Mouse (Mus musculus) ES-E14 (cell line): Measurements from ENCODE around the gene Saa2. TPM values are rescaled to one million over a fixed set of nuclear protein-coding genes. Genes with fewer than 3 reads are reported as not detected.
A peak's percentile ranks its signal among the peaks of the same experiment; 100 is the strongest.

ENCODE experiments used
- DNase-seq: peaks from one replicate; pipeline ENCODE4 v3.0.0-alpha.2; 2013; ENCODE audit warnings: low read depth, low spot score
- H3K27ac ChIP-seq: 2 replicates; pipeline ENCODE4 v1.5.1; 2012; ENCODE audit warnings: low read depth, mild to moderate bottlenecking, low read length, moderate library complexity, mixed read lengths; ENCODE audit not compliant: poor library complexity, insufficient read depth, severe bottlenecking
- H3K36me3 ChIP-seq: 2 replicates; pipeline ENCODE4 v1.6.1; 2012; ENCODE audit warnings: mild to moderate bottlenecking, low read length, moderate library complexity, mixed read lengths; ENCODE audit not compliant: control insufficient read depth, poor library complexity, insufficient read depth, severe bottlenecking
- H3K4me1 ChIP-seq, 2 experiments: fragments of 150-350 bp in 1 of 2; sonication (generic) in 1 of 2; 2 replicates each; pipeline ENCODE4 v1.6.1; 2012; ENCODE audit warnings: low read length in 2 of 2, mild to moderate bottlenecking in 1 of 2, mixed read lengths in 1 of 2; ENCODE audit not compliant: control insufficient read depth in 2 of 2, insufficient read depth in 2 of 2, poor library complexity in 1 of 2
- H3K4me3 ChIP-seq, 2 experiments: fragments of 150-350 bp in 1 of 2; sonication (generic) in 1 of 2; 2 replicates each; pipeline ENCODE4 v1.5.1; 2012; ENCODE audit warnings: low read length in 2 of 2, low read depth in 1 of 2, mild to moderate bottlenecking in 1 of 2, mixed read lengths in 1 of 2; ENCODE audit not compliant: insufficient read depth in 1 of 2, poor library complexity in 1 of 2, severe bottlenecking in 1 of 2
- H3K9ac ChIP-seq: 2 replicates; pipeline ENCODE4 v1.6.1; 2012; ENCODE audit warnings: low read depth, mild to moderate bottlenecking, low read length, mixed read lengths; ENCODE audit not compliant: poor library complexity, insufficient read depth, severe bottlenecking
- H3K9me3 ChIP-seq: fragments of 150-350 bp; sonication (generic); 2 replicates; pipeline ENCODE4 v1.6.1; 2012; ENCODE audit warnings: low read depth, mild to moderate bottlenecking, low read length; ENCODE audit not compliant: control insufficient read depth, insufficient read depth
- CHD2 ChIP-seq: IDR thresholded peaks from 2 replicates; pipeline ENCODE4 v1.6.1; 2014; ENCODE audit warnings: mild to moderate bottlenecking, low read depth, low read length, inconsistent platforms
- HCFC1 ChIP-seq: IDR thresholded peaks from 2 replicates; pipeline ENCODE4 v1.6.1; 2012; ENCODE audit warnings: low read length, inconsistent platforms, borderline replicate concordance; ENCODE audit not compliant: insufficient read depth
- MAFK ChIP-seq: IDR thresholded peaks from 2 replicates; pipeline ENCODE4 v1.6.1; 2014; ENCODE audit warnings: mild to moderate bottlenecking, low read depth, low read length, inconsistent platforms; ENCODE audit not compliant: insufficient read depth
- ZC3H11A ChIP-seq: IDR thresholded peaks from 2 replicates; pipeline ENCODE4 v1.6.1; 2012; ENCODE audit warnings: low read depth, mild to moderate bottlenecking, inconsistent platforms, low read length, borderline replicate concordance
- ZNF384 ChIP-seq: IDR thresholded peaks from 2 replicates; pipeline ENCODE4 v1.6.1; 2012; ENCODE audit warnings: low read depth, low read length, inconsistent platforms
- in situ Hi-C, 2 experiments: fragments of 600-800 bp; cut with MboI; formaldehyde crosslinking; loops; one replicate each; pipeline ENCODE4 v1.15.1; 2025; ENCODE audit warnings: low sequenced_read_pairs in 2 of 2, inconsistent platforms in 1 of 2; ENCODE audit not compliant: unreplicated experiment in 2 of 2
- total RNA-seq: library from RNA; depleted of rRNA; stranded (reverse); fragments of 300-350 nt; gene quantifications from 2 replicates; pipeline ENCODE4 v1.2.3, GENCODE M21; 2012; rRNA removed

The Saa2 gene
- total RNA-seq, 1 experiment: not detected

GRCm38 (mm10) chr7:46793871-46794270 is 42.3 kb downstream of the Saa2 start:
- no peaks in the 10 kb centered on the region for H3K9me3 ChIP-seq
- no peak overlapping the region for H3K4me3 ChIP-seq
- TF ChIP-seq ZNF384 (no peak), CHD2 (no peak), MAFK (no peak)
- no peak overlapping the region for H3K27ac ChIP-seq
- peaks cover 0 to 3% of the 10 kb centered on the region in 2 experiments; a peak in 1 of 4 replicates for H3K4me1 ChIP-seq
- in situ Hi-C loops: no loop called here
- no peak for DNase-seq
- no peaks in the 10 kb centered on the region for H3K36me3 ChIP-seq
- no peak overlapping the region for H3K9ac ChIP-seq

- Histone ChIP-seq H3K9me3 (no peaks in the 10 kb centered on the region), H3K4me3 (peak within 1 kb of the TSS; percentile 75 to 94), H3K36me3 (no peaks in the 10 kb centered on the region), H3K27ac (peak within 1 kb of the TSS; percentile 88), H3K4me1 (peaks cover 0 to 3% of the 10 kb centered on the region in 2 experiments; a peak in 2 of 4 replicates), H3K9ac (peak within 1 kb of the TSS; percentile 93)
- peak; percentile 98 for DNase-seq
- in situ Hi-C loops: no loop called here
- TF ChIP-seq ZNF384: no peak
- 0 out of 2 replicates have a peak, but pooled peaks have one; percentile 43 for TF ChIP-seq CHD2
- TF ChIP-seq HCFC1: peak; percentile 61; the same call in 1 of the 2 replicates
- TF ChIP-seq MAFK: no peak
- TF ChIP-seq ZC3H11A: no peak
These were observed 44.0 kb downstream of the Saa2 start, which contains the start of the genes Hps5 and Gtf2h1 for GRCm38 (mm10) chr7:46795287-46796205. Hps5 (minus strand) TSS chr7:46796064. Gtf2h1 (plus strand) TSS chr7:46796103.

DNA sequence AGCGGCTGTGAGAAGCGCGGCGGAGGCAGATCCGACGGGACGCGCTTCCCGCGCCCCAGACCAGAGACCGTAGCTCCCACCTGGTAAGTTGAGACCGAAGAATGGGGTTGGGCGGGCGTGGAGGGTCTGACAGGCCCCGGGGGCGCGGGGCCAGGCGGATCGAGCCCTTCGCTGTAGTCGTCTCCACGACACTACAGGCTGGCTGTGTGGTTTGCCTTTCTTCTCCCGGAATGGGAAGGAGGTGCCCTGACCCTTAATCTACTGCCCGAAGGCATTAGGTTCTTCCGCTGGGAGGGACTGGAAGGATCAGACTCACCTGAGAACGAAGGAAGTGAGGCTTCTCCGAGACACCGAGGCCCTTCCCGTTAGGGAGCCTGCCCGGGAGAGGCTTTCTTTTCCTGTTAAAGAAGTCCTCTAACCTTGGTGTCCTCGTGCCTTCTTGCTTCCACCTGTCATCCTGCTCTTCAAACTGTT is 44.7 kb downstream of the Saa2 start:
- no peaks in the 10 kb centered on the region for H3K9me3 ChIP-seq
- in situ Hi-C loops: no loop called here
- peak overlapping the region; percentile 75 to 94 for H3K4me3 ChIP-seq
- peak overlapping the region; percentile 61 for H3K27ac ChIP-seq
- TF ChIP-seq HCFC1 (peak; percentile 50; the same call in 1 of the 2 replicates), CHD2 (no peak), ZC3H11A (no peak), ZNF384 (no peak), MAFK (no peak)
- H3K9ac ChIP-seq: peak overlapping the region; percentile 87
- H3K4me1 ChIP-seq: peaks cover 0 to 3% of the 10 kb centered on the region in 2 experiments; a peak in 2 of 4 replicates
- no peaks in the 10 kb centered on the region for H3K36me3 ChIP-seq
- no peak for DNase-seq

GRCm38 (mm10) chr7:46796779-46797178 is 45.2 kb downstream of the Saa2 start:
- in situ Hi-C loops: no loop called here
- peaks cover 0 to 3% of the 10 kb centered on the region in 2 experiments; a peak in 2 of 4 replicates for H3K4me1 ChIP-seq
- H3K9ac ChIP-seq: peak overlapping the region; percentile 87
- peak overlapping the region; percentile 49; the same call in 1 of the 2 replicates for H3K27ac ChIP-seq
- TF ChIP-seq ZNF384 (no peak), CHD2 (no peak), ZC3H11A (no peak), HCFC1 (no peak), MAFK (no peak)
- DNase-seq: no peak
- H3K9me3 ChIP-seq: no peaks in the 10 kb centered on the region
- H3K36me3 ChIP-seq: no peaks in the 10 kb centered on the region; the same call in 1 of the 2 replicates
- H3K4me3 ChIP-seq: peak overlapping the region; percentile 75 to 94

Other genes starting within 250 kb of the Saa2 start
- 5.4 and 5.7 TPM in 2 replicates for gene Sergef, start 112.0 kb upstream of the Saa2 start, total RNA-seq
- gene Tph1, start 79.3 kb upstream of the Saa2 start, total RNA-seq: 0.32 and 3.6 TPM in 2 replicates
- 15.2 and 15.6 TPM in 2 replicates for gene Saal1, start 41.1 kb upstream of the Saa2 start, total RNA-seq
- 0.54 and 0.79 TPM in 2 replicates for gene Saa3, start 36.1 kb upstream of the Saa2 start, total RNA-seq
- gene Saa4, start 19.2 kb upstream of the Saa2 start, total RNA-seq: not detected in 2 replicates
- gene Saa1, start 8.8 kb upstream of the Saa2 start, total RNA-seq: not detected in 2 replicates
- gene Hps5, start 44.3 kb downstream of the Saa2 start, total RNA-seq: 17.4 and 18.0 TPM in 2 replicates
- 57.5 and 71.7 TPM in 2 replicates for gene Gtf2h1, start 44.3 kb downstream of the Saa2 start, total RNA-seq
- gene Ldha, start 89.7 kb downstream of the Saa2 start, total RNA-seq: 621 and 827 TPM in 2 replicates
- gene Ldhc, start 109.4 kb downstream of the Saa2 start, total RNA-seq: 3.4 and 3.9 TPM in 2 replicates
- gene Tsg101, start 168.2 kb downstream of the Saa2 start, total RNA-seq: 44.9 and 54.3 TPM in 2 replicates
- gene Uevld, start 206.7 kb downstream of the Saa2 start, total RNA-seq: 6.6 and 10.3 TPM in 2 replicates
- gene Gm9999, start 231.8 kb downstream of the Saa2 start, total RNA-seq: not detected in 2 replicates